Mouse (Mus musculus) heart, postnatal 0 days (tissue): ENCODE measurements at regions not wholly inside any gene's neighbourhood (a gene's known extent, or its start where the extent isn't known, plus 50 kb on each side); places are given as distances from the start of the nearest gene placed in this dataset.

ENCODE experiments used
- ATAC-seq: fragments of 200-750 bp; cut with Nextera tagmentation; 2 replicates; pipeline ENCODE4 v1.8.0; 2017; ENCODE audit warnings: low read depth, moderate number of reproducible peaks, moderate library complexity; ENCODE audit not compliant: insufficient read depth
- DNase-seq: peaks from one replicate; pipeline ENCODE4 v3.0.0-alpha.2; 2016; ENCODE audit warnings: low spot score
- H3K27ac ChIP-seq: fragments of 300-500 bp; sonication (generic); 2 replicates; pipeline ENCODE4 v1.5.1; 2014; ENCODE audit warnings: low read depth, mild to moderate bottlenecking
- H3K27me3 ChIP-seq: fragments of 300-500 bp; sonication (generic); 2 replicates; pipeline ENCODE4 v1.6.1; 2014; ENCODE audit warnings: low read length, mixed read lengths; ENCODE audit not compliant: control insufficient read depth, insufficient read depth
- H3K36me3 ChIP-seq: fragments of 300-500 bp; sonication (generic); replicated peaks from 2 replicates; pipeline ENCODE4 v1.6.1; 2014; ENCODE audit warnings: low read length, mixed read lengths; ENCODE audit not compliant: control insufficient read depth, insufficient read depth
- H3K4me1 ChIP-seq: fragments of 300-500 bp; sonication (generic); 2 replicates; pipeline ENCODE4 v1.6.1; 2014; ENCODE audit warnings: antibody characterized with exemption; ENCODE audit not compliant: control insufficient read depth, insufficient read depth
- H3K4me2 ChIP-seq: fragments of 300-500 bp; sonication (generic); 2 replicates; pipeline ENCODE4 v1.6.1; 2014; ENCODE audit warnings: low read depth, mild to moderate bottlenecking, low read length, moderate library complexity
- H3K4me3 ChIP-seq: fragments of 300-500 bp; sonication (generic); 2 replicates; pipeline ENCODE4 v1.5.1; 2014; ENCODE audit warnings: low read depth, low read length
- H3K9ac ChIP-seq: fragments of 300-500 bp; sonication (generic); replicated peaks from 2 replicates; pipeline ENCODE4 v1.6.1; 2014; ENCODE audit warnings: low read depth, low read length, mixed read lengths
- H3K9me3 ChIP-seq: fragments of 300-500 bp; sonication (generic); replicated peaks from 2 replicates; pipeline ENCODE4 v1.6.1; 2016; ENCODE audit warnings: low read length; ENCODE audit not compliant: control insufficient read depth
- CTCF ChIP-seq: IDR thresholded peaks from 2 replicates; pipeline ENCODE4 v1.5.1; 2016; ENCODE audit warnings: antibody characterized with exemption, control low read depth, low read depth
- EP300 ChIP-seq: IDR thresholded peaks from 2 replicates; pipeline ENCODE4 v1.6.1; 2016; ENCODE audit warnings: antibody characterized with exemption, low read depth
- WGBS: fragments of 180-500 bp; shearing (Covaris S2); extraction: QIAGEN DNeasy Blood & Tissue Kit; methylation state at CpG from one replicate; pipeline ENCODE4 v1.1.7; 2014; 5-methylcytosine and 5-hydroxymethylcytosine counted together

DNA sequence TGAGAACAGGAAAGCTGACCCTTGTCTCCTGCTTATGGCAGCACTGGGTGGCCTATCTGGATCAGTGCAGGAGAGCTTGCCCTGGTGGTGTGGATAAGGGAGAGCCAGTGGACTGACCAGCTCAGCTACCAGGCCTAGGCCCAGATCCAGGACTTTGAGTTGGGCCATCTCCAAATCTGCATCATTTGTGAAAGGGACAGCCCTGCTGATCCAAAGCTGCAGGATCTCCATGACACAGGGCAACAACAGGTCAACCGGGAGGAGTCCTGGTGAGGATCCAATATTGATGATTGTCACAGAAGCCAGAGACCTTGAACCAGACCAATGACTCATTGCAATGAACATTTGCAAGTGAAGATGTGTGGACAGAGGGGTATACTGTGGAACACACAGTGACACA is 256.2 kb upstream of the Rtl1 start:
- Histone ChIP-seq H3K9ac (no peak overlapping the region), H3K4me1 (no peaks in the 10 kb centered on the region), H3K4me2 (no peak overlapping the region), H3K4me3 (no peak overlapping the region), H3K27ac (no peak overlapping the region), H3K36me3 (no peaks in the 10 kb centered on the region), H3K27me3 (no peaks in the 10 kb centered on the region), H3K9me3 (0 out of 2 replicates have a peak, but pooled peaks cover 4% of the 10 kb centered on the region)
- 79% methylated on average over 1 of the region's 1 CpGs for WGBS
- ATAC-seq: no peak
- no peak for DNase-seq
- TF ChIP-seq EP300 (no peak), CTCF (no peak)

DNA sequence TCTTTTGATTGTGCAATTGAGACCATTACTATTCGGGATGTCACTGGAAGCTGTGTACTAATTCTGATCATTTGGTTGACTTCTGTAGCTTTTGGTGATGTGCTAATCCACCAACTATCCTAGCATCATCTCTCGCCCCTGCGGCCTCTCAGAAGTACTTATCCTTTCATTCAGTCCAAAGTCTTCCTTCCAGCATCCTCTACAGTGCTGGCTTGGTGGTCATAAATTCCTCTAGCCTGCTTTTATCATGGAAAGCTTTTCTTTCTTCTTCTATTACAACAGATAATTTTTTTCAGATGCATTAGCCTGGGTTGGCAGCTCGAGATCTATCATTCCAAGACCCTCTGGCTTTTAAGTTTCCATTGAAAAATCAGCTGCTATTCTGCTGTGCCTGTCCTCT is 257.6 kb upstream of the Rtl1 start:
- no peak overlapping the region for H3K9ac ChIP-seq
- ATAC-seq (no peak), DNase-seq (no peak)
- no peak overlapping the region for H3K27ac ChIP-seq
- H3K4me2 ChIP-seq: no peak overlapping the region
- TF ChIP-seq EP300 (no peak), CTCF (no peak)
- 0 out of 2 replicates have a peak, but pooled peaks cover 3% of the 10 kb centered on the region for H3K9me3 ChIP-seq
- H3K27me3 ChIP-seq: no peaks in the 10 kb centered on the region
- H3K4me1 ChIP-seq: no peaks in the 10 kb centered on the region
- H3K36me3 ChIP-seq: no peaks in the 10 kb centered on the region
- WGBS: 75% methylated on average over 4 of the region's 4 CpGs
- no peak overlapping the region for H3K4me3 ChIP-seq

DNA sequence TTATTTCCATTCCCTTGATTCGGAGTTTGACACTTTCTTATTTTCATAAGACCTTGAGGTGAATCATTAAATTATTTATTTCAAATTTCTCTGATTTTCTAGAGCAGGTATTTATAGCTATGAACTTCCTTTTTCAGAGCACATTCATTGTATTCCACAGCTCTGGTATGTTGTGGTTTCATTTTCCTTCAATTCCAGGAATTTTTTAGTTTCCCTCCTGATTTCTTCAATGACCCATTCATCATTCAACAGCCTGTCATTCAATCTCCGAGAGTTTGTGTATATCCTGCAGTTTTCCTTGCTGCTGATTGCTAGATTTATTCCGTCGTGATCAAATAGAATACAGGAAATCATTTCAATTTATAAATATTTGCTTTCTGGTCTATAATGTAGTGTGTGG is 264.7 kb upstream of the Rtl1 start:
- no peak for TF ChIP-seq CTCF
- TF ChIP-seq EP300: no peak
- DNase-seq (no peak), ATAC-seq (no peak)
- no peak overlapping the region for H3K27ac ChIP-seq
- H3K4me3 ChIP-seq: no peak overlapping the region
- H3K9me3 ChIP-seq: no peaks in the 10 kb centered on the region
- no peaks in the 10 kb centered on the region for H3K4me1 ChIP-seq
- H3K36me3 ChIP-seq: no peaks in the 10 kb centered on the region
- H3K9ac ChIP-seq: no peak overlapping the region
- 68% methylated on average over 4 of the region's 4 CpGs for WGBS
- no peak overlapping the region for H3K4me2 ChIP-seq
- H3K27me3 ChIP-seq: no peaks in the 10 kb centered on the region

DNA sequence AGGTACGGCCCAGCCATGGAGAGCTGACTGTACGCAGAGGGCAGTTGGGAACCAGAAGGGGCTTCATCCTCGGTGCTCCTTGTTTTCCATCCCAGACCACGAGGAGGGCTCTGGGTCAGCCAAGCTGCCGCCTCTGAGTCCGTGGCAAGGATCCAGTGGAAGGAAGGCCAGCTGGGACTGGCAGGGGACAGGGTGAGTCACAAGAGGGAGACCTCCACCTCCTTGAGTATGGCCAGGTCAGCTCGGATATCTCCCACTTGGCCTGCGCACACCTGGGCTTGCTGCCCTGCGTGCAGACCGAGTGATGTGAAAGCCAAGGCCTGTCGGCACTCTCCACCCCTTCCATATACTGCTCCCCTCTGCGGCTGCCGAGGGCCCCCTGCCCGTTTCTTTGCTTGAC is 270.9 kb upstream of the Rtl1 start:
- Histone ChIP-seq H3K27me3 (no peaks in the 10 kb centered on the region), H3K4me2 (no peak overlapping the region), H3K9ac (no peak overlapping the region), H3K4me1 (no peaks in the 10 kb centered on the region), H3K36me3 (no peaks in the 10 kb centered on the region), H3K27ac (no peak overlapping the region), H3K4me3 (no peak overlapping the region), H3K9me3 (no peaks in the 10 kb centered on the region)
- TF ChIP-seq CTCF (no peak), EP300 (no peak)
- DNase-seq: no peak
- WGBS: 70% methylated on average over 14 of the region's 14 CpGs
- no peak for ATAC-seq

DNA sequence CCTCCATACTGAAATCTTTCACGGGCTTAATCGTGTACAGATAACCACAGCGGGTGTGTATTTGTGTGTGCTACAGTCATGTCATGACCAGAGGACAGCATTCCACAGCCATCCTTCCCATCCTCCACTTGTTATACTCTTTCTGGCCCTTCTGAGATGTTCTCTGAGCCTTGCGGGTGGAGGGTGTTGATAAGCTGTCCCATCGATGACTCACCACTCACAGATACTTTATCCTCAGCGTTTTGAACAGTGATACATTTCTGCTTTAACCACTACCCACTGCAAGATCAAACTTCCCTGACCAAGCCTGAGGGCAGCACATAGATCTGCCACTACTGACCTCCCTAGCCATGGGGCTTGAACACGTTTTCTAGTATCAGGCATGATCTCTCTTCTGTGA is 274.3 kb upstream of the Rtl1 start:
- ATAC-seq (no peak), DNase-seq (no peak)
- Histone ChIP-seq H3K9me3 (no peaks in the 10 kb centered on the region), H3K27me3 (no peaks in the 10 kb centered on the region), H3K4me3 (no peak overlapping the region), H3K27ac (no peak overlapping the region), H3K9ac (no peak overlapping the region), H3K4me1 (no peaks in the 10 kb centered on the region), H3K36me3 (no peaks in the 10 kb centered on the region), H3K4me2 (no peak overlapping the region)
- 26% methylated on average over 7 of the region's 7 CpGs for WGBS
- TF ChIP-seq CTCF (no peak), EP300 (no peak)

DNA sequence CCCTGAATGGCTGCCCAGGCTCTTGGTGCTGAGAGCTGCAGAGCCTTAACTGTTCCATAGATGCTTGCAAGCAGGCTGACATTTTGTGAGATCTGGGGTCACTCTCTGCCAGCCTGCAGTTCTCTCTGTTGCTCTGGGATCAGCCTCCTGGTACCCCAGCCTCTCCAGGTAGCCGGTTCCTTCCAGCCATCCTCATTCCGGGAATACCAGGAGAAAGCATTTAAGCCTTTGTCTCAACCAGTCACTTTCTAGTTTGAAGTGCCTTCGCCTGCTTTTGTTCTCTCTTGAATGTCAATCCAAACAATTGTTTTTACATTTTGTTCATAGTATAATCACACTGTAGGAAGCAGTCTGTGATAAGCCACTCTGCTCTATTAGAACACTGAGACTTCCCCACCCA is 281.0 kb upstream of the Rtl1 start:
- no peak for TF ChIP-seq EP300
- no peak for TF ChIP-seq CTCF
- no peak for ATAC-seq
- Histone ChIP-seq H3K27ac (no peak overlapping the region), H3K36me3 (no peaks in the 10 kb centered on the region), H3K9me3 (no peaks in the 10 kb centered on the region), H3K4me3 (no peak overlapping the region), H3K4me1 (no peaks in the 10 kb centered on the region), H3K9ac (no peak overlapping the region), H3K27me3 (no peaks in the 10 kb centered on the region), H3K4me2 (no peak overlapping the region)
- no peak for DNase-seq
- WGBS: 50% methylated on average over 3 of the region's 3 CpGs
